Mouse (Mus musculus) heart, embryonic 13.5 days (tissue): ENCODE results near the gene Lonp1. TPM values are rescaled to one million over a fixed set of nuclear protein-coding genes. Genes with fewer than 3 reads are reported as not detected.

Experiments
- ATAC-seq: fragments of 200-750 bp; cut with Nextera tagmentation; 2 replicates; pipeline ENCODE4 v1.8.0; 2017; ENCODE audit warnings: moderate TSS enrichment; ENCODE audit not compliant: insufficient number of reproducible peaks, low FRiP score, low TSS enrichment; ENCODE audit errors: extremely low read depth
- H3K27ac ChIP-seq: fragments of 300-500 bp; sonication (generic); replicated peaks from 2 replicates; pipeline ENCODE4 v1.5.1; 2015; ENCODE audit warnings: moderate library complexity, mild to moderate bottlenecking, inconsistent platforms
- H3K27me3 ChIP-seq: fragments of 300-500 bp; sonication (generic); replicated peaks from 2 replicates; pipeline ENCODE4 v1.6.1; 2015; ENCODE audit warnings: mild to moderate bottlenecking, inconsistent platforms
- H3K36me3 ChIP-seq: fragments of 300-500 bp; sonication (generic); 2 replicates; pipeline ENCODE4 v1.6.1; 2015; ENCODE audit warnings: mild to moderate bottlenecking, inconsistent platforms
- H3K4me1 ChIP-seq: fragments of 300-500 bp; sonication (generic); 2 replicates; pipeline ENCODE4 v1.6.1; 2015; ENCODE audit warnings: inconsistent platforms
- H3K4me2 ChIP-seq: fragments of 300-500 bp; sonication (generic); 2 replicates; pipeline ENCODE4 v1.6.1; 2015; ENCODE audit warnings: inconsistent platforms, mild to moderate bottlenecking, moderate library complexity
- H3K4me3 ChIP-seq: fragments of 300-500 bp; sonication (generic); 2 replicates; pipeline ENCODE4 v1.5.1; 2015; ENCODE audit warnings: moderate library complexity, mild to moderate bottlenecking, inconsistent platforms
- H3K9ac ChIP-seq: fragments of 300-500 bp; sonication (generic); 2 replicates; pipeline ENCODE4 v1.6.1; 2015; ENCODE audit warnings: inconsistent platforms, mild to moderate bottlenecking, moderate library complexity
- H3K9me3 ChIP-seq: fragments of 300-500 bp; sonication (generic); 2 replicates; pipeline ENCODE4 v1.6.1; 2016; ENCODE audit warnings: inconsistent platforms
- WGBS: fragments of 180-500 bp; shearing (Covaris S2); methylation state at CpG from one replicate; pipeline ENCODE4 v1.1.7; 2015; ENCODE audit warnings: mixed read lengths; 5-methylcytosine and 5-hydroxymethylcytosine counted together
- polyA plus RNA-seq: library from polyadenylated mRNA; unstranded; fragments of >200 nt; fragmentation: Nextera tagmentation; extraction: Ambion mirVana; gene quantifications from 2 replicates; pipeline ENCODE4 v1.2.1, GENCODE M21; 2015

Lonp1 gene
- polyA plus RNA-seq, 1 experiment from 2014 or later = 54.4 TPM

GRCm38 (mm10) chr17:56609452-56610171 is 17.1 kb downstream of the Lonp1 start, which contains the start of gene 2410015M20Rik:
Gene 2410015M20Rik, minus strand, starts transcription at chr17:56609771.
- Histone ChIP-seq H3K4me1 (peaks cover 39% of the 10 kb centered on the region), H3K4me3 (peak within 1 kb of the TSS; percentile 64), H3K27ac (peak within 1 kb of the TSS; percentile 82), H3K27me3 (no peaks in the 10 kb centered on the region), H3K36me3 (peaks cover 43% of the 10 kb centered on the region), H3K4me2 (peak within 1 kb of the TSS; percentile 78), H3K9me3 (no peaks in the 10 kb centered on the region), H3K9ac (peak within 1 kb of the TSS; percentile 85)
- ATAC-seq = peak; percentile 76
- under 1% methylated on average over 44 of the region's 44 CpGs for WGBS

GRCm38 (mm10) chr17:56608699-56609098 is 18.0 kb downstream of the Lonp1 start:
- 50% methylated on average over 5 of the region's 5 CpGs for WGBS
- Histone ChIP-seq H3K27me3 (no peaks in the 10 kb centered on the region), H3K27ac (peak overlapping the region; percentile 82; the same call in 1 of the 2 replicates), H3K9me3 (no peaks in the 10 kb centered on the region), H3K4me3 (peak overlapping the region; percentile 64), H3K4me1 (peaks cover 34% of the 10 kb centered on the region), H3K36me3 (peaks cover 46% of the 10 kb centered on the region), H3K9ac (peak overlapping the region; percentile 85), H3K4me2 (peak overlapping the region; percentile 78)
- no peak for ATAC-seq

DNA sequence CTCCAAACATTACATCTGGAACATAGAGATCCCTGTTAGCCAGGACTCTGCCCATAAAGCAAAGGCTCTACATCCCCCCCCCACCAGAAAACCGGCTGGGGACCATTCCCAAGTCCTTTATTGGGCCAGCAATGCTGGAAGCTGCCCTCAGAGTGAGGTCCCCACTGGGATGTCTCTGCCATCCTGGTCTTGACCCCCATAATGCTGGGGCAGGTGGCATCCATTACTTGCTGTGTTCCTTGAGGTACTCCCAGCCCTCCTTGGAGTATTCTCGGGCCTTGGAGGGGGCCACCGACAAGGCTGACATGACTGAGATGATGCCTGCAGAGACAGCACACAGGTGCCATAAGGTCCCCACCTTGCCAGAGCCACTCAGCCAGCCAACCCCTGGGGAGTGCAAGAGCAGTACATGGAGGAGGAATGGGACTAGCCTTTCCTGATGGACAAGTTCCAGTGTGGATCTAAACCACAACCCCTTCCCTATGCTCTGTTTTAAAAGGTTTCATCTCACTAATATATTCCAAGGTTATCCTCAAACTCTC is 19.1 kb downstream of the Lonp1 start:
- Histone ChIP-seq H3K36me3 (peaks cover 57% of the 10 kb centered on the region), H3K27me3 (no peaks in the 10 kb centered on the region), H3K9ac (peak overlapping the region; percentile 85; the same call in 1 of the 2 replicates), H3K4me3 (no peak overlapping the region), H3K4me1 (peaks cover 29% of the 10 kb centered on the region), H3K4me2 (no peak overlapping the region), H3K9me3 (no peaks in the 10 kb centered on the region), H3K27ac (no peak overlapping the region)
- WGBS = 78% methylated on average over 3 of the region's 3 CpGs
- ATAC-seq = no peak

DNA sequence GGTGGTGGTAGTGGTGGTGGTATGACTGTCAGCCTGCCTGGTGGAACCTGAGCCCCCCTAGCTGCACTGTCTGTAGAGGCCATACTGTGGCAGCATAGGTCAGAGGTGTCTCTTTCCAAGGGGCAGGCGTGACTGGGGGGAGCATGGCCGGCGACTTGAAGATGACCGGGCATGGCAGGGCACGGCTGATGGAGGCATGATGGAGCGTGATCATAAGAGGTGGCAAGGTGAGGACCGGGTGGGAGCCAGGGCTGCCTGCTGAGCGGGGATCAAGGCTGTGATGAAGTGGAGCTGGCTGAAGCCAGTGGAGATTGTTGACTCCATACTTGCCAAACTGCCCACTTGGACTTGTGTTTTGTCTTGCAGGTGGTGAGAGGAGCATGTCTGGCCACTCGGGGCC is 21.3 kb downstream of the Lonp1 start:
- H3K4me2 ChIP-seq = no peak overlapping the region

DNA sequence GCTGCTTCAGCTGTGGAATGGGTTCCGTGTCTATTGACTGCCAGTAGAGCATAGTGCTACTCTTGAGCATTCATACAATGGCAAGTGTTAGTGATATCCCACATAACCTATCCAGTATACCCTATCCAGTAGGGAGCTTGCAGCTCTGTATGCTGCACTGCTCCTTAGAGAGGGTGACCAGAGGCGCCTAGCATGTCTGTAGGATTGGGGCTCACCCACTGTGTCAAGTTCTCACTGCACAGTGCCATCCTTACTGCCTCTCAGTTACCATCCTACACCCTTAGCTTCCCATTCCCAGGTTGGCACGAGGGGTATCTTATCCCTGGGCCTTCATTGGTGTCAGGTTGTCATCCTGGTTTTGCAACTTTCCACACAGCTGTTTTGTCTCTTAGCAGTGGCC is 22.3 kb downstream of the Lonp1 start:
- Histone ChIP-seq H3K9ac (no peak overlapping the region), H3K36me3 (peaks cover 89% of the 10 kb centered on the region), H3K9me3 (no peaks in the 10 kb centered on the region), H3K27me3 (no peaks in the 10 kb centered on the region), H3K4me2 (no peak overlapping the region), H3K4me1 (peaks cover 11% of the 10 kb centered on the region), H3K27ac (no peak overlapping the region), H3K4me3 (no peak overlapping the region)
- ATAC-seq = no peak
- 96% methylated on average over 3 of the region's 3 CpGs for WGBS

More for the DNA sequence above, 21.3 kb downstream of the Lonp1 start:
- H3K36me3 ChIP-seq = peaks cover 79% of the 10 kb centered on the region
- ATAC-seq = no peak
- H3K9ac ChIP-seq = no peak overlapping the region
- H3K9me3 ChIP-seq = no peaks in the 10 kb centered on the region
- no peaks in the 10 kb centered on the region for H3K27me3 ChIP-seq
- no peak overlapping the region for H3K4me3 ChIP-seq
- peaks cover 16% of the 10 kb centered on the region for H3K4me1 ChIP-seq
- H3K27ac ChIP-seq = no peak overlapping the region
- 87% methylated on average over 9 of the region's 9 CpGs for WGBS

DNA sequence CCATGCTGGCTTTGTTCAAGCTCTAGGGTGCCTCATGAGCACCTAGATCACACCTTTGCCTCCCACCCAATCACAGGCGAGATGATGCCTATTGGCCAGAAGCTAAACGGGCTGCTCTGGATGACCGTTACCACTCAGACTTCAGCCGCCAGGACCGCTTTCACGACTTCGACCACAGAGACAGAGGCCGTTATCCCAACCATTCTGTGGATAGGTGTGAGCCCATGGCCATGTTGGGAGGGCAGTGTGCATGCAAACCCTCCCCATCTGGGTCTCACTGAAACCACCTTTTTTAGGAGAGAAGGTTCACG is 22.7 kb downstream of the Lonp1 start:
- WGBS = 86% methylated on average over 9 of the region's 9 CpGs
- no peak for ATAC-seq
- H3K36me3 ChIP-seq = peaks cover 93% of the 10 kb centered on the region
- H3K9ac ChIP-seq = no peak overlapping the region
- H3K9me3 ChIP-seq = no peaks in the 10 kb centered on the region
- H3K4me2 ChIP-seq = no peak overlapping the region
- H3K4me3 ChIP-seq = no peak overlapping the region
- no peaks in the 10 kb centered on the region for H3K27me3 ChIP-seq
- H3K27ac ChIP-seq = no peak overlapping the region
- peaks cover 11% of the 10 kb centered on the region for H3K4me1 ChIP-seq

- Histone ChIP-seq H3K27ac (no peak overlapping the region), H3K4me3 (no peak overlapping the region), H3K27me3 (no peaks in the 10 kb centered on the region), H3K4me2 (no peak overlapping the region), H3K36me3 (peaks cover 93% of the 10 kb centered on the region), H3K9ac (no peak overlapping the region), H3K4me1 (peaks cover 6% of the 10 kb centered on the region), H3K9me3 (no peaks in the 10 kb centered on the region)
- WGBS = 91% methylated on average over 28 of the region's 28 CpGs
- ATAC-seq = no peak
Observed at GRCm38 (mm10) chr17:56603186-56604069, 23.3 kb downstream of the Lonp1 start.

DNA sequence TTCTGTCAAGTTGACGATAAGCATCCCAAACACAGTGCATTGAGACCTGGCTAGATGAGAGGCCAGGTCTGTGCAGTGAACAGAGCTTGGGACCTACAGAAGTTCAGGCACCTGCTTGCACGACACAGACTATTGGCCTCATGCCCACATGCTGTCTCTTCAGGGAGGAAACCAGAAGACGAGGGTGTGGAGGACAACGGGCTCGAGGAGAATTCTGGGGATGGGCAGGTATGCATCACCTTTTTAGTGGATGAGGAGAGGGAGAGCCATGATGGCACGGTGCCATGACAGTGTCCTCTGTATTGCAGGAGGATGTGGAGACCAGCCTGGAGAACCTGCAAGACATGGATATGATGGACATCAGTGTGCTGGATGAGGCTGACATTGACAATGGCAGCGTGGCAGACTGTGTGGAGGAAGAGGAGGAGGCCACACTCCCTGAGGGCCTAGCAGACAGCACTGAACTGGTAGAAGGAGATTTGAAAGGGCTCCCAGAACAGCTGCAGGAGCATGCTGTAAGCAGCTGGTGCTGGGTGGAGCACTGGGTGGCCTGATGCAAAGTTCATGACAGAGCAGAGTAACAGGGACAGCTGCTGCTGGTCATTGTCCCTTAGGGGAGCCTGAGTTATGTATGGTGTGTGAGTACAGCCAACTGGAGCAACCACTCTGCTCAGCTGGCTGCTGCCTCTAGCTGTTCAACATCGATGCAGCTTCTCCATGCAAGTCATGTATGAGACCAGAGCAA is 33.0 kb downstream of the Lonp1 start:
- no peaks in the 10 kb centered on the region for H3K9me3 ChIP-seq
- H3K27me3 ChIP-seq = no peaks in the 10 kb centered on the region
- ATAC-seq = no peak
- H3K9ac ChIP-seq = no peak overlapping the region
- 83% methylated on average over 8 of the region's 8 CpGs for WGBS
- H3K36me3 ChIP-seq = peaks cover 96% of the 10 kb centered on the region
- H3K4me3 ChIP-seq = no peak overlapping the region
- H3K4me1 ChIP-seq = peaks cover 9% of the 10 kb centered on the region
- H3K4me2 ChIP-seq = no peak overlapping the region
- H3K27ac ChIP-seq = no peak overlapping the region

GRCm38 (mm10) chr17:56592553-56592952 is 34.1 kb downstream of the Lonp1 start:
- no peak for ATAC-seq
- Histone ChIP-seq H3K27ac (no peak overlapping the region), H3K4me2 (no peak overlapping the region), H3K9me3 (no peaks in the 10 kb centered on the region), H3K36me3 (peaks cover 100% of the 10 kb centered on the region), H3K4me3 (no peak overlapping the region), H3K9ac (no peak overlapping the region), H3K4me1 (peaks cover 19% of the 10 kb centered on the region), H3K27me3 (no peaks in the 10 kb centered on the region)

DNA sequence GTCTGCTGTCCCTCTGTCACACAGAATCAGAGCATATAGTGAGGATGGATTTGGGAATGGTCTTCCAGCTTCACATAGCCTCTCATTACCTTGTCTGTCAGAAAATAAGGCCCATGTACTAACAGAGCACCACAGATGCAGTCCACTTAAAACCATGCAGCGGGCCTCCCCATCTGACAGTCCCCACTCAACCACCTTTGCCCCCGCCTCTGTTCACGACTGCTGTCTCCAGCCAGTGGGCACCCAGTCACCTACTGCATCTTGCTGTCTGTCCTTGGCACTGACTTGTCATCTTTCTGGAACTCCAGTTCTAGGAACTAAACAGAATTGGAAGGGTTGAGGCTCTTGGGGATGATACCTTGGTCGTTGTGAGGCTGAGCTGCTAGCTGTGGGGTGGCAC is 37.8 kb downstream of the Lonp1 start:
- H3K9ac ChIP-seq = no peak overlapping the region; the same call in 1 of the 2 replicates
- no peak for ATAC-seq
- no peaks in the 10 kb centered on the region for H3K27me3 ChIP-seq
- peaks cover 80% of the 10 kb centered on the region for H3K36me3 ChIP-seq
- no peak overlapping the region for H3K4me3 ChIP-seq
- WGBS = 92% methylated on average over 4 of the region's 4 CpGs
- no peak overlapping the region for H3K27ac ChIP-seq
- no peak overlapping the region for H3K4me2 ChIP-seq
- H3K9me3 ChIP-seq = no peaks in the 10 kb centered on the region
- H3K4me1 ChIP-seq = peaks cover 37% of the 10 kb centered on the region

DNA sequence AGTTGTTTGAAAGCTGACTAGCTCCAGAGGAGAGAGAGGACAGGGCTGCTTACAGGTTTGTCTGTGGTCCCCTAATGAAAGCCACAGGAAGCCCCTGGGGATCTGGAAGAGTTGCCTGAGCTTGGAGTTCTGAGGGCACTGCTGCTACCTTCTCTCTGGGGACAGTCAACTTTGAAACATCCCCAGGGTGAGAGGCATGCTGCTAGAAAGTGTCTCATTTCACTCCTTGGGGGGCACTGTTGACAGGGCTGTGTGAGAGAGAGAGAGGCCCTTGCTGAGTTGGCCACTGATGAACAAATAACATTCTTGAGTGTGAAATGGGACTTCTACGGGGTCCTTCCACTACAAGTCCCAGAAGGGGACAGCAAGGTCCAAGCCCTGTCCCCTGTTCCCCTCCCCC is 38.9 kb downstream of the Lonp1 start:
- peak overlapping the region; percentile 1; the same call in 1 of the 2 replicates for H3K4me3 ChIP-seq
- peaks cover 45% of the 10 kb centered on the region for H3K4me1 ChIP-seq
- 58% methylated on average over 1 of the region's 1 CpGs for WGBS
- ATAC-seq = no peak
- no peak overlapping the region for H3K27ac ChIP-seq
- H3K27me3 ChIP-seq = no peaks in the 10 kb centered on the region
- peak overlapping the region; percentile 93 for H3K4me2 ChIP-seq
- H3K9me3 ChIP-seq = no peaks in the 10 kb centered on the region
- peak overlapping the region; percentile 96 for H3K9ac ChIP-seq
- peaks cover 71% of the 10 kb centered on the region for H3K36me3 ChIP-seq
